Mouse (Mus musculus): Measurements from ENCODE around the gene Irf2bp1. TPM values are rescaled to one million over a fixed set of nuclear protein-coding genes. Genes with fewer than 3 reads are reported as not detected.

Gene Irf2bp1
- polyA plus RNA-seq, 1 experiment from 2014 or later, result 35.0 TPM

DNA sequence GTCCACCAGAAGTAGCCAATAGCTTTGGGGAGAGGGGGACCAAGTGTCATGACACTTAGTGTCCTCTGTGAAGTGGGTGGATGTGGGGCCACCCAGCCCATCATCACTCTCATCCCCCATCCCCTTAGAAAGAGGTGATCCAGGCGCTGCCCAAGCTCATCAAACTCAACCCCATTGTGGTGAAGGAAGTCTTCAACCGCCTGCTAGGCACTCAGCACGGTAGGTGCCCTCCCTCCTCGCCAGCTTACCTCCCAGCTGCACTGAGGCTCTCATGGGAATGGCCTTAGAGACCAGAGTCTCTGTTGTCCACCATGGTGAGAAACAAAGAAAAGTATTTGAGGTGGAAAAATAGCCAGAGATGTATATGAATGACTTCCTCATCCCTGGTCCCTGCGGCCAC, 45.4 kb downstream of the Irf2bp1 start:
- H3K9me3 ChIP-seq (ENCODE audit: low read depth, low read length), result no peaks in the 10 kb centered on the region
- DNase-seq (no peak), ATAC-seq (ENCODE audit: insufficient read depth) (no peak)
- H3K9ac ChIP-seq, result no peak overlapping the region
- no peaks in the 10 kb centered on the region for H3K27me3 ChIP-seq (ENCODE audit: insufficient read depth, low read length)
- H3K4me2 ChIP-seq, result no peak overlapping the region
- H3K36me3 ChIP-seq (ENCODE audit: insufficient read depth), result peaks cover 95% of the 10 kb centered on the region
- H3K4me1 ChIP-seq (ENCODE audit: insufficient read depth), result no peaks in the 10 kb centered on the region
- no peak overlapping the region for H3K4me3 ChIP-seq (ENCODE audit: low read depth, low read length)
- TF ChIP-seq CTCF (IDR thresholded peaks at IDR 0.05; ENCODE audit: low read depth), result no peak
- WGBS, result 92% methylated on average over 5 of the region's 5 CpGs
- H3K27ac ChIP-seq (ENCODE audit: low read depth), result no peak overlapping the region

DNA sequence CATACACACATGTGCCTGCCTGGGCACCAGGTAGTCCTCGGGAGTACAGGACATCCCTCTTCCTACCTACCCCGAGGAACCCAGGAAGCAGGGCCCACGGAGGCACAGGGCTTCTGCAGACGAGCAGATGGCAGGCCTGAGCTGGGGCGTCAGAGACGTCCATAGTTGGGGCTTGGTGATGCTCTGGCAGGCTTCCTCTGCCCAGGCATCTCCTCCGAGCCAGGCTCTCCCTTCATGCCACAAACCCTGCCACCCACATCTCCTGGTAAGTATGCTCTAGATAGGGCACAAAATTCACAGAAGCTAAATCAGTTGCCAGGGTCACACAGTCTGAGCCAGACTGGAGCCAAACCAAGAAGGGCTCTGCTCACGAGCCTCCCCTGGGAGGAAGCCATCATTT, 46.3 kb downstream of the Irf2bp1 start:
- Histone ChIP-seq H3K4me2 (no peak overlapping the region), H3K27me3 (ENCODE audit: insufficient read depth, low read length) (no peaks in the 10 kb centered on the region), H3K36me3 (ENCODE audit: insufficient read depth) (peaks cover 92% of the 10 kb centered on the region), H3K9me3 (ENCODE audit: low read depth, low read length) (no peaks in the 10 kb centered on the region), H3K4me3 (ENCODE audit: low read depth, low read length) (no peak overlapping the region), H3K27ac (ENCODE audit: low read depth) (no peak overlapping the region), H3K4me1 (ENCODE audit: insufficient read depth) (no peaks in the 10 kb centered on the region), H3K9ac (no peak overlapping the region)
- TF ChIP-seq CTCF (IDR thresholded peaks at IDR 0.05; ENCODE audit: low read depth), result no peak
- 88% methylated on average over 8 of the region's 8 CpGs for WGBS
- ATAC-seq (ENCODE audit: insufficient read depth), result no peak
- DNase-seq, result no peak

DNA sequence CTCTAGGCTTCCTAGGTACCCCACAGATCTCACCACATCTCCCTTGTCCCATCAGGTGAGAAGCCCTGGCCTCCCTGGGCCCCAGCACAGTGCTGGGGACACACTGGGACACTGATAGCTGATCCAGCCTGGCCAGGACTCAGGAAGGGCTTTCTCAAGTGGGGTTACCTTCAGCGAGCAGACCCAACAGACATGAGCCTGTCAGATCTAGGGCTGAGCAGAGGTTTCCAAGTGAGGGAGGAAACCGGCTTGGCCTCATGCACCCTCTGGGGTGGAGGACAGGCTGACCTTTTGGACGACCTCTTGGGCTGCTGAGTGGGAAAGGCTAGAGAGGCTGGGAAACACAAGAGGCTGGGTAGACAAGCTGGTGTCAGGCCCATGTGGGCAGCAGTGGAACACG, 47.3 kb downstream of the Irf2bp1 start:
- ATAC-seq (ENCODE audit: insufficient read depth) (no peak), DNase-seq (no peak)
- Histone ChIP-seq H3K9me3 (ENCODE audit: low read depth, low read length) (no peaks in the 10 kb centered on the region), H3K9ac (no peak overlapping the region), H3K27ac (ENCODE audit: low read depth) (no peak overlapping the region), H3K4me2 (no peak overlapping the region), H3K4me3 (ENCODE audit: low read depth, low read length) (no peak overlapping the region), H3K4me1 (ENCODE audit: insufficient read depth) (no peaks in the 10 kb centered on the region), H3K27me3 (ENCODE audit: insufficient read depth, low read length) (no peaks in the 10 kb centered on the region), H3K36me3 (ENCODE audit: insufficient read depth) (peaks cover 85% of the 10 kb centered on the region)
- no peak for TF ChIP-seq CTCF (IDR thresholded peaks at IDR 0.05; ENCODE audit: low read depth)
- 56% methylated on average over 4 of the region's 4 CpGs for WGBS

DNA sequence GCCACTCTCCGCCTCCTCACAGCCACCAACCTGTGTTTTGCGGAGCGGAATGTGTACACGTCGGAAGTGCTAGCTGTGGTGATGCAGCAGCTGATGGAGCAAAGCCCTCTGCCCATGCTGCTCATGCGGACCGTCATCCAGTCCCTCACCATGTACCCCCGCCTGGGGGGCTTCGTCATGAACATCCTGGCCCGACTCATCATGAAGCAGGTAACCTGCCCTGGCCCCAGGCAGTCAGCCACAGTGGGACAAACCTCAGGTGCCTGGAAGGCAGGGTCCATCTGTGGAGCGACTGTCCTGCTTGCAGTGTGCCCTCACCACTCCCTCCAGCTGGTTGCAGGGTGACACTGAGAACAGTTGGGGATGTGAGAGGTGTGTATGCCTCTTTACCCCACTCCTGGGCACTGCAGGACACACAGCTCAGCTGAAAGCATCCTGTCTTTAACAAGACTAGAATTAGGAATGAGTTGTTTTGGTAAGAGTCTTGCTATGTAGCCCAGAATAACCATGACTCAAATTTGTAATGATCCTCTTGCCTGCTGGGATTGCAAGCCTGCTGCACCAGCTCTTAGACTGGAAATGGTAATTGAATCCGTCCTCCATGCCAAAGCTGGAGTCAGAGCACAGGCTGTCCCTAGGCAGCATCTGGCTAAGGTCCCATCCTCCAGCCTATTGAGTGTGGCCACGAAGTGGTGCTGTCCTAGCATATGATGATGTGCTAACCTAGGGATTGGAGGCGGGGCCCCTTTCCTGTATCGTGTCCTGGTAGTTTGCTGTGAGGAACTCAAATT, 48.7 kb downstream of the Irf2bp1 start:
- no peaks in the 10 kb centered on the region for H3K4me1 ChIP-seq (ENCODE audit: insufficient read depth)
- no peaks in the 10 kb centered on the region for H3K27me3 ChIP-seq (ENCODE audit: insufficient read depth, low read length)
- no peak overlapping the region for H3K4me2 ChIP-seq
- DNase-seq (no peak), ATAC-seq (ENCODE audit: insufficient read depth) (no peak)
- peaks cover 72% of the 10 kb centered on the region for H3K36me3 ChIP-seq (ENCODE audit: insufficient read depth)
- TF ChIP-seq CTCF (IDR thresholded peaks at IDR 0.05; ENCODE audit: low read depth), result no peak
- no peak overlapping the region for H3K4me3 ChIP-seq (ENCODE audit: low read depth, low read length)
- H3K9me3 ChIP-seq (ENCODE audit: low read depth, low read length), result no peaks in the 10 kb centered on the region
- H3K27ac ChIP-seq (ENCODE audit: low read depth), result no peak overlapping the region
- 87% methylated on average over 15 of the region's 15 CpGs for WGBS
- H3K9ac ChIP-seq, result no peak overlapping the region

DNA sequence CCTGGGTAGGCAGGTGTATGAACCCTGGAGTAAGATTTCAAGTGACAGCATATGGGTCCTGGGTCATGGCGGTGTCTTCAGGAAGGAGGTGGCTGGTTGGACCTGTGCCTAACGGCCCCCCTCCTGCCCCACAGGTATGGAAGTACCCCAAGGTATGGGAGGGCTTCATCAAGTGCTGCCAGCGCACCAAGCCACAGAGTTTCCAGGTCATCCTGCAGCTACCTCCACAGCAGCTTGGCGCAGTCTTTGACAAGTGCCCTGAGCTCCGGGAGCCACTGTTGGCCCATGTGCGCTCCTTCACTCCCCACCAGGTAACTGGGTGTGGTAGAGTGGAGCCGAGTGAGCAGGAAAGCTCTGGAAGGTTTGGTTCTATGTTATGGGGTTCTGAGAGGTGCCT, 49.3 kb downstream of the Irf2bp1 start:
- ATAC-seq (ENCODE audit: insufficient read depth) (no peak), DNase-seq (no peak)
- H3K4me1 ChIP-seq (ENCODE audit: insufficient read depth), result no peaks in the 10 kb centered on the region
- 87% methylated on average over 7 of the region's 7 CpGs for WGBS
- H3K27ac ChIP-seq (ENCODE audit: low read depth), result no peak overlapping the region
- H3K4me2 ChIP-seq, result no peak overlapping the region
- no peaks in the 10 kb centered on the region for H3K27me3 ChIP-seq (ENCODE audit: insufficient read depth, low read length)
- no peak for TF ChIP-seq CTCF (IDR thresholded peaks at IDR 0.05; ENCODE audit: low read depth)
- H3K36me3 ChIP-seq (ENCODE audit: insufficient read depth), result peaks cover 66% of the 10 kb centered on the region
- H3K9ac ChIP-seq, result no peak overlapping the region
- no peak overlapping the region for H3K4me3 ChIP-seq (ENCODE audit: low read depth, low read length)
- no peaks in the 10 kb centered on the region for H3K9me3 ChIP-seq (ENCODE audit: low read depth, low read length)

DNA sequence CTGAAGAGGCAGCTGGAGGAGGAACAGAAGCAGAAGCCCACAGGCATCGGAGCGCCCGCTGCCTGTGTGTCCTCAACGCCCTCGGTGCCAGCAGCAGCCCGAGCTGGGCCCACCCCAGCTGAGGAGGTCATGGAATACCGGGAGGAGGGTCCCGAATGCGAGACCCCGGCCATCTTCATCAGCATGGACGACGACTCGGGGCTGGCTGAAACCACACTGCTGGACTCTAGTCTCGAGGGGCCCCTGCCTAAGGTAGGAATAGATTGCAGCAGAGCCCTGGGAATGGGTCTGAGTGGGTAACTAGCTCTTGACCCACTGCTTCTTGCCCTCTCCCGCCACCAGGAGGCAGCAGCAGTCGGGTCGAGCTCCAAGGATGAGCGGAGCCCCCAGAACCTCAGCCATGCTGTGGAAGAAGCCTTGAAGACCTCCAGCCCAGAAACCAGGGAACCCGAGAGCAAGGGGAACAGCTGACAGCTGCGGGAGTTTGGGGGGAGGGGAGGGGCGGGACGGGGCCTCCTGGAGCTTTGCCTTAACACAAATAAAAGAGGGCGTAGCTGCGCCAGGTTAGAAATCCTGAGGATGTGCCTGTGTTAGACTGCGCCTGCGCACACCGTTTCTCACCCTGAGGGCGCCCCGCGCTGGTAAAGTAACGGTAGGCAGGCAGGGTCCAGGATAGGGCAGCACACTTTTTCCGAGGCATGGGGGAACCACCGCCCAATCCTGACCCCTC, 50.4 kb downstream of the Irf2bp1 start, which contains the start of gene Rsph6a:
Rsph6a (plus strand) TSS at position 644 of the 730 bp plus-strand sequence.
- Histone ChIP-seq H3K9me3 (ENCODE audit: low read depth, low read length) (no peaks in the 10 kb centered on the region), H3K36me3 (ENCODE audit: insufficient read depth) (peaks cover 55% of the 10 kb centered on the region), H3K4me1 (ENCODE audit: insufficient read depth) (no peaks in the 10 kb centered on the region), H3K4me2 (no peak within 1 kb of the TSS; the same call in 1 of the 2 replicates), H3K27me3 (ENCODE audit: insufficient read depth, low read length) (no peaks in the 10 kb centered on the region), H3K27ac (ENCODE audit: low read depth) (no peak within 1 kb of the TSS), H3K9ac (no peak within 1 kb of the TSS), H3K4me3 (ENCODE audit: low read depth, low read length) (no peak within 1 kb of the TSS)
- DNase-seq, result peak; percentile 76
- 31% methylated on average over 33 of the region's 33 CpGs for WGBS
- TF ChIP-seq CTCF (IDR thresholded peaks at IDR 0.05; ENCODE audit: low read depth), result peak; percentile 69
- peak; percentile 47; the same call in 1 of the 2 replicates for ATAC-seq (ENCODE audit: insufficient read depth)

DNA sequence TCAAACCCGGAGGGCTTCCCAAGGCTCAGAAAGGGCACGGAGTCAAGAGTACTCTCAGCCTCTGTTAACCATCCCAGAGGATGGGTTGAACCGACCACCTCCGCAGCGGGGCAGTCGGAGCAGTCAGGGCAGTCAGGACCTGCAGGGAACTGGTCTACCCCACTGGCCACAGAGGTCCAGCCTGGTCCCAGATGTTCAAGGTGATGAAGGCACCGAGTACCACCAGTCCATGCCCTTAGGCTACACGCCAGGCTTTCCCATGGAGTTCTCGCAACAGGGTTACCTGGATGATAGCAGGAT, 50.9 kb downstream of the Irf2bp1 start:
- DNase-seq (no peak), ATAC-seq (ENCODE audit: insufficient read depth) (peak; percentile 4; the same call in 1 of the 2 replicates)
- no peak for TF ChIP-seq CTCF (IDR thresholded peaks at IDR 0.05; ENCODE audit: low read depth)
- Histone ChIP-seq H3K4me1 (ENCODE audit: insufficient read depth) (no peaks in the 10 kb centered on the region), H3K9ac (no peak overlapping the region), H3K27ac (ENCODE audit: low read depth) (no peak overlapping the region), H3K27me3 (ENCODE audit: insufficient read depth, low read length) (no peaks in the 10 kb centered on the region), H3K9me3 (ENCODE audit: low read depth, low read length) (no peaks in the 10 kb centered on the region), H3K4me2 (no peak overlapping the region), H3K4me3 (ENCODE audit: low read depth, low read length) (no peak overlapping the region), H3K36me3 (ENCODE audit: insufficient read depth) (peaks cover 50% of the 10 kb centered on the region)
- 72% methylated on average over 9 of the region's 9 CpGs for WGBS

Data from lung, embryonic 14.5 days (tissue).